Mouse (Mus musculus): ENCODE results near the gene Dct. TPM values are rescaled to one million over a fixed set of nuclear protein-coding genes. Genes with fewer than 3 reads are reported as not detected.

Dct gene
- total RNA-seq (2014; fragmentation: Nextera tagmentation) (not detected in 2 replicates), total RNA-seq (2017) (not detected in 2 replicates)

- no peak for ATAC-seq (replicated peaks; ENCODE audit: poor library complexity, severe bottlenecking)
These were observed at the start of gene Dct for GRCm38 (mm10) chr14:118051975-118052630. Gene Dct (minus strand): TSS chr14:118052244.

DNA sequence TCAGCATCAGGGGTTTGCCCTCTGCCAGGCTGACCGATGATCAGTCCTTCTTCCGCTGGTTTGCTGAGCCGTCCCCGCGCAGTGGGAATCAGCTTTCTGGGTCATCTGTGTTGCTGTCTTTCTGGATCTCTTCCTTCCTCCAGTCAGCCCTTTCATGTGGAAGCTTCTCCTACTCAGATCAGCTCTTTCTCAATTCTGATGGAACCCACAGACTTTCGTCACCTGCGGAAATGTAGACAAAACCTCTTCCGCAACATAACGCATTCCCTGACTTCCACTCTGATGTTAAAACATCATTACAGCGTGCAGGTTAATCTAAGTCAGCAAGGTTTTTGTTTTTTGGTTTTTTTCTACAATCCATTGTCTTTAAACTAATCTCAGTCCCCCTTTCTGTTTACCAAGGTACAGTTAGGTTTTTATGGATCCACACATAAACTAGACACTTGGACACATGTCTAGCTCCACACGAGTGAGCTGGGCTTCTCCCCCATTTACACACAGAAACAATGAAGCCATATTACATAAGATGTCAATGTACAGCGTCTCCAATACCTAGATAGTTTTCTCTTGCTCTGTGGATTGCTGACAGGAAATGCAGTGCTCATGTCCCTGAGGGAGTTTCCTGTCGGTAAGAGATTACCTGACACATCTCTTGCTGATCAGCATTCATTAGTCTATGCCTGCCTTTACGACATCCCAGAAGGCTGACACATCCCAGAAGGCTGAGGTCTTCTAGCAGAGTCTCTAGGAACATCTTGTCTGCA, 49.4 kb upstream of the Dct start:
- peak; percentile 84 for ATAC-seq (replicated peaks; ENCODE audit: poor library complexity, severe bottlenecking)

DNA sequence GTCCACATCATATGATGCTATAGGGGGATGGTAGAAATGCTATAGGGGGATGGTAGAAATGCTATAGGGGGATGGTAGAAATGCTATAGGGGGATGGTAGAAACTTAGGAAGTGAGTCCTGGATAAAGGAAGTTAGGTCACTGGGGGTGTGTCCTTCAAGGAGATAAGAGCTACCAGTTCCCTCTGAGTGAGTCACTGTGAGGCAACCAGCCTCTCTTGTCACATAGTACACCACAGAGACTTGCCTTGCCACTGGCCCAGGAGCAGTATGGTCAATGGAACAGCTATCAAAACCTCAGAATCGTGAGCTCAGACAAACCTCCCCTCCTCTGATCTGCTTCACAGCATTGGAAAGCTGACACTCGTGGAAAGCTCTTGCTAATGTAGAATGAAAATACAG, 46.2 kb upstream of the Dct start:
- peak; percentile 94 for ATAC-seq (replicated peaks; ENCODE audit: poor library complexity, severe bottlenecking)

DNA sequence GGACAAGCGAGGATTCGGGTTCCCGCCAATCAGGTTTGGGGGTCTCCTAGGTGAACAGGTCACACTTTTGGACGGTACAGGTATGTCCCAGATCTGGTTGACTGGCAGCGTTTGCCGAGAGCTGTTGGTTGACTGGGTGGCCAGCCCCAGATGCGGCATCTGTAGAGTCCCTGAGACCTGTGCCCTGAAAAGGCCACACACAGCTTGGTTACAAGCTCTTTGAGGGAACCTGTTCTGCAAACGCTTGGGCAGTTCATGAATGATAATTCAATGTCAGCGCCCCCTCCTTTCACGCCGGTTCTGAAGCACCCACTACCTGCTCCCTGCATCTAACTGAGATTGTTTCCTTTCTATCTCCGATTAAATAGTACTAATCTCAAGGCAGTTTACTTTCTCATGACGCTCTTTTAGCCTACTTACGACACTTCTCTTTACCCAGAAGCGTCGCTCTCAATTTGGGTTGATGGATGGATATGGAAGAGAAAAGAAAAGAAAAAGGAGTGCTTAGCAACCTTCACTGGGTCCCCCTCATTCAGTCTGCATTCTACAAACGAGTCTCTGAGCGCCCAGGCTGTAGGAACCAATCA, 37.9 kb upstream of the Dct start:
- peak; percentile 23 for ATAC-seq (replicated peaks; ENCODE audit: poor library complexity, severe bottlenecking)

DNA sequence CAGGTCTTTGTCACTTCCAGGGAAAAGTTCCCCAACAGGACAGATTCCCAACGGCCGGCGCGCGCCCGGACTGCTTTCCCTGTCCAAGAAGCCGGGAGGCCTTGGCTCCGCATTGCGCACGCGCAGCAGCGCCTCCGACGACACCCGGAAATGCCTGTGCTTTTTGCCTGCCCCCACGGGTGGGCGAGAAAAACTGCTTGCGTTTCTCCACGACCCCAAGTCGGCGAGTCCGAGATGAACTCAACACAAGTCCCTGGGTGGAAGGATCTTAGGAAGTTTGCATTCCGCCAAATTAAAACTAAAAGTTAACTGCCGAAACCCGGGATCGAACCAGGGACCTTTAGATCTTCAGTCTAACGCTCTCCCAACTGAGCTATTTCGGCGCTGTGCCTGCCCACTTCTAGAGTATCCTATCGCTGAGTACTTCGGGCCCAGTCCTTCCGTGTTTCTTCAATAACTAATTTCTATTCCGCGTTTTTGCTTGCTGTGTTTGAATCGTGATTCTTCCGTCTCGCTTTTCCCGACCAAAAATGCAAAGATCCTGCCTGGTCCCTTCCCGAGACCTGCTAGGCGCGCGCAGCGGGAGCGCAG, 37.3 kb upstream of the Dct start:
- ATAC-seq (replicated peaks; ENCODE audit: poor library complexity, severe bottlenecking) = peak; percentile 66

DNA sequence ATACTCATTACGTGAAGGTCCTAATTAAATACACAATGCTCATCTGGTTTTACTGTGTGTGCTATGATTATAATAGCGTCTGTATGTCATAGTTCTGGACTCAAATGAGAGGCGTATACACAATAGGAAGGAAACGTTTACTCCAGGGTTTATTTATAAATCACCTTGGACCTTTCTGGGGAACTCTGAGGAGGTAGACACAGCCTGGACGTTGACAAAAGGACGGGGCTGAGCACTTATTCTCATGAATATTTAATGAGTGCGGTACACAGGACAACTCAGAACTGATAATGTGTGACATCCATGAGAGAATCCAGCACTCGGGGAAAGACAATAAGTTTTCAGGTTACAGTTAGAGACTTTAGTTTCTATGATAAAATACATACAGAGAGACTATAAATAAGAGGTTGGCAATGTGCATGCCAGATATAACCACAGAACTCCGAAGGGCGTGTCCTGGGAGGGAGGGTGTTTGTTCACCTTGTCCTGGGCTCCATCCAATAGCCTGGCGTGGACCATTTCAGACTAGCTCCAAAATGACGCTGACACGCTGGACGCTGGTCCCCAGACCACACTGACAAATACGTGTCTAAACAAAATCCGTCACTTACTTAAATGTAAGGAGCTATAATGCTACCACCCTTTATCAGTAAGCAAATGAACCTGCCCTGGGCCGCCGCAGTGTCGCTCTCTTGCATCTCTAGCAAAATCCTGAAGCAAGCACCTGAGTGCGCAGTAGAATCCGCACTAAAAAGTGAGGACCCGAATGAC, 36.6 kb upstream of the Dct start:
- ATAC-seq (replicated peaks; ENCODE audit: poor library complexity, severe bottlenecking) = peak; percentile 64

DNA sequence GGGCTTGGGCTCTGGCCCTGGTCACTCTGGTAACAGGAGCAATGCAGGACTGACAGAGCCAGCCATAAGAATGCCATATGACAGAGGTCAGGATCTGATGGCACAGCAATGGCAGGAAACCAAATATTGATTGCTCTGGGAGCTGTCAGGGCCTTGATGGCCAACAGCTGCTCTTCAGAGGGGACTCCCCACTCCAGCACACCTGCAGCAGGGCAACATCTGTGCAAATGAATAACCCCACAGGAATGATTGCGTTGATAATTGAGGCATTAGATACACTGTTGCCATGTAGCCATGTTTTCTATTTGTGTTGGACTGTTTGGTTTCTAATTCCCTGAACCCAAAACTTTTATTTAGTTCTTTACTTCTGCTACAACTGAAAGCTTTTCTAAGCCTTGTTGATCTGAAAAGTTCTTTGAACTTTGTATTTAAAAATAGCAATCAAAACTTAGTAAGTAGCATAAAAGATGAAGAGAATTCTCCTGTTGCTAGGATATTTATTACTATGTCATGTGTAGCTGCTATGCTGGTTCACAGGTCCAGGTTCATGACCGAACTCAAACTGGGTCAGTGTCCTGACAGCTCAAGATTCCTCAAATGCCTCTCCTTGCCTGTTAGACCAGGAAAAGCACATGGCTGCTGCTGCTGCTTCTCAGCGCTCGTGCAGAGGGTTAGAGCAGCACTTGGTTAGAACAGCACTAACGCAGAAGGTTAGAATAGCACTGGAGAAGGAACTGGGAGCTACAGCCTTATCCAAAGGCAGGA, 34.4 kb upstream of the Dct start:
- ATAC-seq (replicated peaks; ENCODE audit: poor library complexity, severe bottlenecking) = no peak

- ATAC-seq (replicated peaks; ENCODE audit: poor library complexity, severe bottlenecking) = no peak
These were observed 31.8 kb upstream of the Dct start for GRCm38 (mm10) chr14:118083851-118084250.

- no peak for ATAC-seq (replicated peaks; ENCODE audit: poor library complexity, severe bottlenecking)
These were observed 28.6 kb upstream of the Dct start for GRCm38 (mm10) chr14:118080606-118081005.

GRCm38 (mm10) chr14:118070100-118070499, 18.1 kb upstream of the Dct start:
- peak; percentile 74 for ATAC-seq (replicated peaks; ENCODE audit: poor library complexity, severe bottlenecking)

- peak; percentile 80 for ATAC-seq (replicated peaks; ENCODE audit: poor library complexity, severe bottlenecking)
These were observed 17.5 kb upstream of the Dct start for GRCm38 (mm10) chr14:118069439-118070079.

- no peak for ATAC-seq (replicated peaks; ENCODE audit: poor library complexity, severe bottlenecking)
These were observed 9.9 kb upstream of the Dct start for GRCm38 (mm10) chr14:118061766-118062432.

- ATAC-seq (replicated peaks; ENCODE audit: poor library complexity, severe bottlenecking) = no peak
These were observed 6.5 kb upstream of the Dct start for GRCm38 (mm10) chr14:118058581-118058886.

DNA sequence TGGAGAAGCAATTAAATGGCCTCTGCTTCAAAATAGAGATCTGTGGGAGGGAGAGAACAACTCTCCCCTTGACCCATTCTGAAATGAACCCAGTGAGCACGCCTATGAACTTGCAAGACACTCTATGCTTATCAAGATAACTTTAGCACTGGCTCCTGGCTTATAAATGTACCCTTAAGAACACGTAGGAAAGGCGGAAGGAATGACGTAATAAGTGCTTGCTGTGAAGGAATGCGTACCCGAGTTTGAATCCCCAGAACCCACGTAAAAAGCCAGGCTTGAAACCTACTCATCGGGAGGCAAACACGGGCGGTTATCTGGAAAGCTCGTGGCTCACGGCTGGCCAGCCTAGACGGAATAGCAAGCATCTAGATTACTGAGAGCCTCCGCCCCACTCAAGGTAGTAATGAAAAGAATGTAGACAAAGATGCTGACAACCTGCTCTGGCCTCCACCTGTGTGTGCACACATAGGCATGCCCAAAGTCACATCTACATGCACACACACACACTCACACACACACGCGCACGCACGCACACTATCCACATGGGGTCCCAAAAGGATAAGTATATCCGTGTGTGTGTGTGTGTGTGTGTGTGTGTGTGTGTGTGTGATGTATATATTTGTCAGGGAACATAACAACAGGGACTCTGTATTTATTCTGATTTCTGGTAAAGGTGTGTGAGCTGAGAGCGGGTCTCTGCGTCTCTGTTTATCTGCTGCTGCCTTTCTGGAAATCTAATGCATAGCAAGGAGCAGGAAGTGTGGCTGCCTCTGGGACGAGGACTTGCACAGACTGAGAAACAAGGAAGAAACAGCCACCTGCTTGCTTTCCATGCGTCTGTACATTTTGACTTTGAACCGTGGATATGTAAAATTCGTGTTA, 5.9 kb upstream of the Dct start:
- ATAC-seq (replicated peaks; ENCODE audit: poor library complexity, severe bottlenecking) = no peak

DNA sequence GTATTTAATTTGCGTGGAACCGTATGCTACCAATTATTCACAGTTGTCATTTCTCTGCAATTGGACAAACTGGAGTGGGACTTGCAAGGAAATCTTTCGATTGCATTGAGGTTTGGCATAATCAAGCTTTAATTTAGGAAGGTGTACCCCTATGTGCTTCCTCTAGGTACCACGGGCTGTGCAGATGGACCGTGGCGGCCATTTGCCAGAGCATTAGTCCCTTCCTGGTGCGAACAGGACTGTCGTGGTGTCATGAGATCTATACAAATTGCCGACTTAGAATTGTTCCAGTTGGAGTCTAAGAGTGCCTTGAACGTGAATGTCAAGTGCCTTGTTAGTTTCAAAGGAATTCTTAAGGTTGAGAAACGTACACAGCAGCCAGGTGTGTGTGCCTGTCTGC, 726 bp upstream of the Dct start:
- no peak for ATAC-seq (replicated peaks; ENCODE audit: poor library complexity, severe bottlenecking)

- ATAC-seq (replicated peaks; ENCODE audit: poor library complexity, severe bottlenecking) = no peak
These were observed 648 bp downstream of the Dct start for GRCm38 (mm10) chr14:118051396-118051795.

DNA sequence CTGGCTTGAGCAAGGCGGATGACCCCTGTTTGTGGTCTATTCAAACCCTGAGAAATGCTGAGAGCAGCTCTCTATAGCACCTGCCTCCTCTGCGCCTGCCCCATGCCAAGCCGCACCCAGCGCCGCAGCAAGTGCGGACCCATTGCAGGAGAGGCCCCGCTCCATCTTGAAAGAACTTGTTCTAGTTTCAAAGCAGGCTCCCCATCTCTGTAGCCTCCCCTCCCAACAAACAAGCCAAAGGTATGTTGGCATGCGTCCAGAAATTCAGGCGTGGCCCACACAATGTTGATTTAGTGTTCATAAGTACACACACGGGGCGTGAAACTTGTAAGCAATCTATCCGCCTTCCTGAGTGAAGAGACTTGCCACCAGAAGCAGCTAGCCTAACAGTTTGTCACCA, 1.1 kb downstream of the Dct start:
- no peak for ATAC-seq (replicated peaks; ENCODE audit: poor library complexity, severe bottlenecking)

GRCm38 (mm10) chr14:118050431-118050830, 1.6 kb downstream of the Dct start:
- ATAC-seq (replicated peaks; ENCODE audit: poor library complexity, severe bottlenecking) = no peak
